Mouse (Mus musculus) MEL (cell line): Measurements from ENCODE around the gene Slc5a5. TPM values are rescaled to one million over a fixed set of nuclear protein-coding genes. Genes with fewer than 3 reads are reported as not detected.
A peak's percentile ranks its signal among the peaks of the same experiment; 100 is the strongest.

Experiments used
- DNase-seq: peaks from one replicate; pipeline ENCODE4 v3.0.0; 2011; ENCODE audit warnings: low read depth, low spot score
- H3K27ac ChIP-seq: 2 replicates; pipeline ENCODE4 v1.5.1; 2012; ENCODE audit warnings: low read depth, mild to moderate bottlenecking, control low read depth, low read length, moderate library complexity; ENCODE audit not compliant: control insufficient read depth
- H3K27me3 ChIP-seq, 2 experiments: fragments of 150-350 bp in 1 of 2; sonication (generic) in 1 of 2; 2 replicates each; pipeline ENCODE4 v1.6.1; 2012; ENCODE audit warnings: low read length in 2 of 2, mild to moderate bottlenecking in 2 of 2, improper control_type of control experiment in 1 of 2, moderate library complexity in 1 of 2; ENCODE audit not compliant: insufficient read depth in 2 of 2, control insufficient read depth in 1 of 2
- H3K36me3 ChIP-seq, 2 experiments: 2 replicates each; pipeline ENCODE4 v1.6.1; 2012 to 2014; ENCODE audit warnings: low read length in 2 of 2, improper control_type of control experiment in 1 of 2, inconsistent platforms in 1 of 2, mild to moderate bottlenecking in 1 of 2; ENCODE audit not compliant: insufficient read depth in 2 of 2, control insufficient read depth in 1 of 2
- H3K4me1 ChIP-seq, 2 experiments: fragments of 150-350 bp in 1 of 2; sonication (generic) in 1 of 2; 2 replicates each; pipeline ENCODE4 v1.6.1; 2012; ENCODE audit warnings: low read length in 2 of 2, improper control_type of control experiment in 1 of 2, mild to moderate bottlenecking in 1 of 2; ENCODE audit not compliant: insufficient read depth in 2 of 2, control insufficient read depth in 1 of 2
- H3K4me3 ChIP-seq, 2 experiments: fragments of 150-350 bp in 1 of 2; sonication (generic) in 1 of 2; 2 replicates each; pipeline ENCODE4 v1.5.1; 2012; ENCODE audit warnings: low read depth in 2 of 2, low read length in 2 of 2, mild to moderate bottlenecking in 2 of 2, moderate library complexity in 2 of 2, control low read depth in 1 of 2, improper control_type of control experiment in 1 of 2; ENCODE audit not compliant: control insufficient read depth in 1 of 2, insufficient read depth in 1 of 2
- H3K79me2 ChIP-seq: 2 replicates; pipeline ENCODE4 v1.6.1; 2012; ENCODE audit warnings: mild to moderate bottlenecking, low read length, moderate library complexity; ENCODE audit not compliant: control insufficient read depth, poor library complexity, insufficient read depth
- H3K9ac ChIP-seq: 2 replicates; pipeline ENCODE4 v1.6.1; 2012; ENCODE audit warnings: low read depth, mild to moderate bottlenecking, control low read depth, low read length, moderate library complexity; ENCODE audit not compliant: control insufficient read depth, poor library complexity, severe bottlenecking
- H3K9me3 ChIP-seq: fragments of 150-350 bp; sonication (generic); replicated peaks from 2 replicates; pipeline ENCODE4 v1.6.1; 2012; ENCODE audit warnings: mild to moderate bottlenecking, low read length, improper control_type of control experiment, moderate library complexity; ENCODE audit not compliant: insufficient read depth
- BHLHE40 ChIP-seq: IDR thresholded peaks from 2 replicates; pipeline ENCODE4 v1.6.1; 2012; ENCODE audit warnings: low read depth, mild to moderate bottlenecking, inconsistent platforms, low read length, improper control_type of control experiment, borderline replicate concordance
- CHD1 ChIP-seq: IDR thresholded peaks from 2 replicates; pipeline ENCODE4 v1.6.1; 2012; ENCODE audit warnings: low read depth, mild to moderate bottlenecking, inconsistent platforms, low read length, improper control_type of control experiment
- CHD2 ChIP-seq: IDR thresholded peaks from 2 replicates; pipeline ENCODE4 v1.6.1; 2011; ENCODE audit warnings: low read length, improper control_type of control experiment
- CTCF ChIP-seq, 3 experiments: IDR thresholded peaks in 2 of 3; conservative IDR thresholded peaks in 1 of 3; 2 replicates each; pipeline ENCODE4 v1.5.1; 2011 to 2012; ENCODE audit warnings: low read length in 3 of 3, low read depth in 2 of 3, mild to moderate bottlenecking in 2 of 3, improper control_type of control experiment in 1 of 3, inconsistent platforms in 1 of 3, mixed read lengths in 1 of 3, moderate library complexity in 1 of 3; ENCODE audit not compliant: control insufficient read depth in 1 of 3, insufficient read depth in 1 of 3, poor library complexity in 1 of 3, severe bottlenecking in 1 of 3
- E2F4 ChIP-seq: IDR thresholded peaks from 2 replicates; pipeline ENCODE4 v1.6.1; 2011; ENCODE audit warnings: low read depth, low read length, improper control_type of control experiment, borderline replicate concordance
- ELF1 ChIP-seq: IDR thresholded peaks from 2 replicates; pipeline ENCODE4 v1.6.1; 2014; ENCODE audit warnings: low read depth, mild to moderate bottlenecking, inconsistent platforms, low read length, improper control_type of control experiment, moderate library complexity
- EP300 ChIP-seq, 2 experiments: IDR thresholded peaks; 2 replicates each; pipeline ENCODE4 v1.6.1; 2011; ENCODE audit warnings: improper control_type of control experiment in 2 of 2, low read length in 2 of 2, low read depth in 1 of 2, mild to moderate bottlenecking in 1 of 2
- ETS1 ChIP-seq: IDR thresholded peaks from 2 replicates; pipeline ENCODE4 v1.6.1; 2012; ENCODE audit warnings: low read depth, mild to moderate bottlenecking, inconsistent platforms, low read length, improper control_type of control experiment, moderate library complexity
- GATA1 ChIP-seq: IDR thresholded peaks from 2 replicates; pipeline ENCODE4 v1.6.1; 2011; ENCODE audit warnings: low read depth, low read length, improper control_type of control experiment
- HCFC1 ChIP-seq: IDR thresholded peaks from 2 replicates; pipeline ENCODE4 v1.6.1; 2012; ENCODE audit warnings: low read depth, mild to moderate bottlenecking, inconsistent platforms, low read length, improper control_type of control experiment, moderate library complexity
- JUND ChIP-seq: IDR thresholded peaks from 2 replicates; pipeline ENCODE4 v1.6.1; 2011; ENCODE audit warnings: low read depth, mild to moderate bottlenecking, improper control_type of control experiment, low read length
- KAT2A ChIP-seq: conservative IDR thresholded peaks from 2 replicates; pipeline ENCODE4 v1.6.1; 2012; ENCODE audit warnings: low read depth, low read length, improper control_type of control experiment, inconsistent platforms
- MAFK ChIP-seq: IDR thresholded peaks from 2 replicates; pipeline ENCODE4 v1.6.1; 2011; ENCODE audit warnings: low read depth, mild to moderate bottlenecking, low read length, improper control_type of control experiment, borderline replicate concordance
- MAX ChIP-seq: IDR thresholded peaks from 2 replicates; pipeline ENCODE4 v1.6.1; 2011; ENCODE audit warnings: low read length, improper control_type of control experiment
- MAZ ChIP-seq: IDR thresholded peaks from 2 replicates; pipeline ENCODE4 v1.6.1; 2012; ENCODE audit warnings: low read depth, mild to moderate bottlenecking, inconsistent platforms, low read length, improper control_type of control experiment
- MXI1 ChIP-seq: IDR thresholded peaks from 2 replicates; pipeline ENCODE4 v1.6.1; 2011; ENCODE audit warnings: mild to moderate bottlenecking, low read depth, low read length, improper control_type of control experiment
- MYB ChIP-seq: IDR thresholded peaks from 2 replicates; pipeline ENCODE4 v1.6.1; 2011; ENCODE audit warnings: mild to moderate bottlenecking, low read depth, low read length, improper control_type of control experiment
- MYC ChIP-seq: IDR thresholded peaks from 2 replicates; pipeline ENCODE4 v1.6.1; 2011; ENCODE audit warnings: low read depth, mild to moderate bottlenecking, low read length, improper control_type of control experiment, moderate library complexity
- NELFE ChIP-seq: IDR thresholded peaks from 2 replicates; pipeline ENCODE4 v1.6.1; 2011; ENCODE audit warnings: low read depth, low read length, improper control_type of control experiment
- NRF1 ChIP-seq: IDR thresholded peaks from 2 replicates; pipeline ENCODE4 v1.6.1; 2014; ENCODE audit warnings: low read depth, mild to moderate bottlenecking, inconsistent platforms, low read length, improper control_type of control experiment, moderate library complexity; ENCODE audit not compliant: poor library complexity, insufficient read depth, severe bottlenecking
- POLR2A ChIP-seq, 2 experiments: IDR thresholded peaks; 2 replicates each; pipeline ENCODE4 v1.6.1; 2011 to 2012; ENCODE audit warnings: low read length in 2 of 2, mild to moderate bottlenecking in 2 of 2, control low read depth in 1 of 2, improper control_type of control experiment in 1 of 2, low read depth in 1 of 2, moderate library complexity in 1 of 2; ENCODE audit not compliant: control insufficient read depth in 1 of 2, insufficient read depth in 1 of 2, poor library complexity in 1 of 2
- POLR2AphosphoS2 ChIP-seq: IDR thresholded peaks from 2 replicates; pipeline ENCODE4 v1.6.1; 2011; ENCODE audit warnings: low read length, improper control_type of control experiment
- POLR2AphosphoS5 ChIP-seq: IDR thresholded peaks from 2 replicates; pipeline ENCODE4 v1.6.1; 2012; ENCODE audit warnings: low read depth, borderline replicate concordance, mild to moderate bottlenecking, inconsistent platforms, low read length, moderate library complexity, mixed read lengths
- RAD21 ChIP-seq: IDR thresholded peaks from 2 replicates; pipeline ENCODE4 v1.6.1; 2011; ENCODE audit warnings: mild to moderate bottlenecking, low read depth, low read length, improper control_type of control experiment
- RCOR1 ChIP-seq: IDR thresholded peaks from 2 replicates; pipeline ENCODE4 v1.6.1; 2012; ENCODE audit warnings: low read depth, mild to moderate bottlenecking, inconsistent platforms, low read length, improper control_type of control experiment
- TAL1 ChIP-seq: IDR thresholded peaks from 2 replicates; pipeline ENCODE4 v1.6.1; 2012; ENCODE audit warnings: mild to moderate bottlenecking, inconsistent platforms, low read length, moderate library complexity, mixed read lengths
- TBP ChIP-seq: IDR thresholded peaks from 2 replicates; pipeline ENCODE4 v1.8.0; 2011; ENCODE audit warnings: low read depth, low read length, improper control_type of control experiment
- TCF12 ChIP-seq: IDR thresholded peaks from 2 replicates; pipeline ENCODE4 v1.6.1; 2014; ENCODE audit warnings: low read depth, mild to moderate bottlenecking, inconsistent platforms, low read length, improper control_type of control experiment, moderate library complexity
- UBTF ChIP-seq: IDR thresholded peaks from 2 replicates; pipeline ENCODE4 v1.6.1; 2012; ENCODE audit warnings: low read depth, mild to moderate bottlenecking, inconsistent platforms, low read length, improper control_type of control experiment, moderate library complexity, borderline replicate concordance; ENCODE audit not compliant: insufficient read depth
- USF1 ChIP-seq: IDR thresholded peaks from 2 replicates; pipeline ENCODE4 v1.6.1; 2014; ENCODE audit warnings: low read depth, mild to moderate bottlenecking, inconsistent platforms, low read length, improper control_type of control experiment, moderate library complexity
- USF2 ChIP-seq, 2 experiments: IDR thresholded peaks; 2 replicates each; pipeline ENCODE4 v1.6.1; 2011 to 2012; ENCODE audit warnings: improper control_type of control experiment in 2 of 2, low read length in 2 of 2, borderline replicate concordance in 1 of 2, inconsistent platforms in 1 of 2, low read depth in 1 of 2, mild to moderate bottlenecking in 1 of 2; ENCODE audit not compliant: insufficient read depth in 1 of 2
- ZC3H11A ChIP-seq: IDR thresholded peaks from 2 replicates; pipeline ENCODE4 v1.6.1; 2012; ENCODE audit warnings: low read depth, mild to moderate bottlenecking, inconsistent platforms, low read length, improper control_type of control experiment
- ZKSCAN1 ChIP-seq: IDR thresholded peaks from 2 replicates; pipeline ENCODE4 v1.6.1; 2012; ENCODE audit warnings: low read depth, mild to moderate bottlenecking, inconsistent platforms, low read length, improper control_type of control experiment, moderate library complexity
- ZMIZ1 ChIP-seq: IDR thresholded peaks from 2 replicates; pipeline ENCODE4 v1.6.1; 2012; ENCODE audit warnings: low read depth, mild to moderate bottlenecking, inconsistent platforms, low read length, improper control_type of control experiment, moderate library complexity
- ZNF384 ChIP-seq: IDR thresholded peaks from 2 replicates; pipeline ENCODE4 v1.6.1; 2012; ENCODE audit warnings: low read depth, mild to moderate bottlenecking, inconsistent platforms, low read length, improper control_type of control experiment
- polyA plus RNA-seq, 2 experiments: library from polyadenylated mRNA; stranded (reverse) in 1 of 2; unstranded in 1 of 2; fragments of >175 nt in 1 of 2; fragments of >200 nt in 1 of 2; gene quantifications; 2 replicates each; pipeline versions ENCODE4 v1.2.1 to v1.2.4; 2012; ENCODE audit warnings: low replicate concordance in 2 of 2, low read depth in 1 of 2; ENCODE audit not compliant: insufficient read length in 2 of 2, insufficient read depth in 1 of 2, missing spikeins in 1 of 2
- total RNA-seq: library from RNA; depleted of rRNA; stranded (reverse); fragments of 300-350 nt; gene quantifications from 2 replicates; pipeline ENCODE4 v1.2.3, GENCODE M21; 2012

Gene Slc5a5
- total and polyA plus RNA-seq, 3 experiments: 0.12 to 0.36 TPM; not detected in 1

GRCm38 (mm10) chr8:70839408-70840351, 52.9 kb downstream of the Slc5a5 start, which contains the start of gene Arrdc2:
Arrdc2 (minus strand) TSS chr8:70839720.
- peak within 1 kb of the TSS; percentile 65 to 73 for H3K4me3 ChIP-seq
- no peaks in the 10 kb centered on the region; the same call in 1 of the 2 replicates for H3K79me2 ChIP-seq
- peaks cover 0 to 11% of the 10 kb centered on the region in 2 experiments; a peak in 2 of 4 replicates for H3K36me3 ChIP-seq
- H3K4me1 ChIP-seq: peaks cover 0 to 7% of the 10 kb centered on the region in 2 experiments; a peak in 1 of 4 replicates
- H3K9me3 ChIP-seq: no peaks in the 10 kb centered on the region
- H3K27ac ChIP-seq: peak within 1 kb of the TSS; percentile 91
- H3K27me3 ChIP-seq: no peaks in the 10 kb centered on the region
- peak; percentile 100 for DNase-seq
- peak within 1 kb of the TSS; percentile 87 for H3K9ac ChIP-seq
- no peak for TF ChIP-seq RAD21
- TF ChIP-seq POLR2AphosphoS5: peak; percentile 84; the same call in 1 of the 2 replicates
- no peak; the same call in 1 of the 2 replicates for TF ChIP-seq KAT2A
- TF ChIP-seq TCF12: peak; percentile 60
- TF ChIP-seq POLR2AphosphoS2: peak; percentile 98
- TF ChIP-seq MAX: no peak; the same call in 1 of the 2 replicates
- TF ChIP-seq EP300 (IDR thresholded peaks at IDR 0.05; ENCODE audit: low read depth in 1 of 2, low read length in 2 of 2): no peak
- TF ChIP-seq UBTF: no peak
- peak; percentile 100 for TF ChIP-seq NELFE
- no peak for TF ChIP-seq JUND
- TF ChIP-seq GATA1: no peak
- no peak for TF ChIP-seq CHD2
- TF ChIP-seq USF1: 0 out of 2 replicates have a peak, but pooled peaks have one; percentile 18
- peak; percentile 78 for TF ChIP-seq HCFC1
- no peak for TF ChIP-seq MYB
- TF ChIP-seq CHD1: no peak
- TF ChIP-seq ZNF384: peak; percentile 95
- TF ChIP-seq CTCF (IDR thresholded peaks at IDR 0.05 in 2 of 3, conservative IDR thresholded peaks at IDR 0.05 in 1 of 3; ENCODE audit: control insufficient read depth in 1 of 3, insufficient read depth in 1 of 3, low read depth in 2 of 3, low read length in 3 of 3, poor library complexity in 1 of 3, severe bottlenecking in 1 of 3): no peak
- TF ChIP-seq USF2 (IDR thresholded peaks at IDR 0.05; ENCODE audit: borderline replicate concordance in 1 of 2, insufficient read depth in 1 of 2, low read depth in 1 of 2, low read length in 2 of 2): no peak
- no peak for TF ChIP-seq ZKSCAN1
- no peak for TF ChIP-seq MAFK
- peak; percentile 99 for TF ChIP-seq TBP
- no peak for TF ChIP-seq ZC3H11A
- no peak for TF ChIP-seq E2F4
- TF ChIP-seq RCOR1: no peak
- 0 out of 2 replicates have a peak, but pooled peaks have one; percentile 6 for TF ChIP-seq NRF1
- peak; percentile 82 for TF ChIP-seq MAZ
- TF ChIP-seq POLR2A (IDR thresholded peaks at IDR 0.05; ENCODE audit: control insufficient read depth in 1 of 2, insufficient read depth in 1 of 2, low read depth in 1 of 2, low read length in 2 of 2, poor library complexity in 1 of 2): peak; percentile 95 to 99
- no peak; the same call in 1 of the 2 replicates for TF ChIP-seq MYC
- TF ChIP-seq ETS1: peak; percentile 43
- TF ChIP-seq MXI1: peak; percentile 86
- no peak for TF ChIP-seq TAL1
- TF ChIP-seq ELF1: peak; percentile 96
- no peak for TF ChIP-seq BHLHE40
- peak; percentile 100 for TF ChIP-seq ZMIZ1
